Mouse (Mus musculus) myocyte (in vitro differentiated cells): ENCODE data around the gene Lmo3. TPM values are rescaled to one million over a fixed set of nuclear protein-coding genes. Genes with fewer than 3 reads are reported as not detected.

Experiments
- H3K27me3 ChIP-seq: one replicate; pipeline ENCODE4 v1.6.1; 2011; ENCODE audit not compliant: control insufficient read depth, insufficient read depth, insufficient read length
- H3K36me3 ChIP-seq: one replicate; pipeline ENCODE4 v1.6.1; 2011; ENCODE audit not compliant: control insufficient read depth, insufficient read depth
- H3K4me2 ChIP-seq: one replicate; pipeline ENCODE4 v1.6.1; 2011; ENCODE audit warnings: low read depth, control low read depth
- H3K4me3 ChIP-seq: one replicate; pipeline ENCODE4 v1.5.1; 2011; ENCODE audit warnings: mild to moderate bottlenecking, control low read depth, moderate library complexity
- H3K79me2 ChIP-seq: one replicate; pipeline ENCODE4 v1.6.1; 2011; ENCODE audit not compliant: control insufficient read depth, insufficient read depth
- H3ac ChIP-seq: one replicate; pipeline ENCODE4 v1.6.1; 2011; ENCODE audit not compliant: control insufficient read depth, insufficient read length
- CEBPB ChIP-seq: IDR thresholded peaks from 2 replicates; pipeline ENCODE4 v1.6.1; 2011; ENCODE audit warnings: mild to moderate bottlenecking, moderate library complexity; ENCODE audit not compliant: poor library complexity, insufficient read depth, severe bottlenecking
- E2F4 ChIP-seq: IDR thresholded peaks from one replicate; pipeline ENCODE4 v1.6.1; 2011; ENCODE audit warnings: mild to moderate bottlenecking, control low read depth, moderate library complexity; ENCODE audit not compliant: insufficient read depth
- MAX ChIP-seq: IDR thresholded peaks from one replicate; pipeline ENCODE4 v1.6.1; 2011; ENCODE audit warnings: low read depth, mild to moderate bottlenecking, control low read depth
- MYOD1 ChIP-seq, 3 experiments: IDR thresholded peaks; one replicate each; pipeline ENCODE4 v1.6.1; 2011; ENCODE audit warnings: control low read depth in 2 of 3, low read depth in 2 of 3, mild to moderate bottlenecking in 2 of 3, moderate library complexity in 1 of 3; ENCODE audit not compliant: insufficient read length in 2 of 3, control insufficient read depth in 1 of 3
- MYOG ChIP-seq, 3 experiments: IDR thresholded peaks; one replicate each; pipeline ENCODE4 v1.6.1; 2011; ENCODE audit warnings: control low read depth in 2 of 3, low read depth in 2 of 3, mild to moderate bottlenecking in 2 of 3; ENCODE audit not compliant: insufficient read length in 2 of 3, control insufficient read depth in 1 of 3, insufficient read depth in 1 of 3
- POLR2A ChIP-seq: IDR thresholded peaks from one replicate; pipeline ENCODE4 v1.6.1; 2011; ENCODE audit warnings: low read depth, mild to moderate bottlenecking, control low read depth, moderate library complexity; ENCODE audit not compliant: insufficient read length
- POLR2AphosphoS2 ChIP-seq: IDR thresholded peaks from one replicate; pipeline ENCODE4 v1.6.1; 2011; ENCODE audit warnings: low read depth, control low read depth; ENCODE audit not compliant: insufficient read length
- REST ChIP-seq: IDR thresholded peaks from one replicate; pipeline ENCODE4 v1.6.1; 2011; ENCODE audit warnings: mild to moderate bottlenecking, control low read depth, moderate library complexity; ENCODE audit not compliant: insufficient read depth, insufficient read length
- SRF ChIP-seq: IDR thresholded peaks from one replicate; pipeline ENCODE4 v1.6.1; 2011; ENCODE audit warnings: low read depth; ENCODE audit not compliant: control insufficient read depth, insufficient read length
- TCF12 ChIP-seq: IDR thresholded peaks from one replicate; pipeline ENCODE4 v1.6.1; 2011; ENCODE audit warnings: mild to moderate bottlenecking, control low read depth; ENCODE audit not compliant: poor library complexity, insufficient read depth, severe bottlenecking
- TCF3 ChIP-seq: IDR thresholded peaks from one replicate; pipeline ENCODE4 v1.6.1; 2011; ENCODE audit warnings: low read depth, control low read depth; ENCODE audit not compliant: insufficient read length
- USF1 ChIP-seq: IDR thresholded peaks from one replicate; pipeline ENCODE4 v1.6.1; 2011; ENCODE audit warnings: low read depth, mild to moderate bottlenecking, control low read depth, moderate library complexity
- polyA plus RNA-seq: library from polyadenylated mRNA; unstranded; fragments of >200 nt; fragmentation: generic; extraction: Trizol; gene quantifications from one replicate; pipeline ENCODE4 v1.2.1, GENCODE M21; 2012; ENCODE audit warnings: missing spikeins

The Lmo3 gene
- polyA plus RNA-seq, 1 experiment = not detected

- Histone ChIP-seq H3K4me2 (no peak overlapping the region), H3K4me3 (no peak overlapping the region), H3K79me2 (no peaks in the 10 kb centered on the region), H3ac (no peak overlapping the region), H3K36me3 (no peaks in the 10 kb centered on the region), H3K27me3 (no peaks in the 10 kb centered on the region)
- TF ChIP-seq MYOG (IDR thresholded peaks at IDR 0.05; ENCODE audit: control insufficient read depth in 1 of 3, insufficient read depth in 1 of 3, insufficient read length in 2 of 3, low read depth in 2 of 3) (no peak), TCF12 (no peak), REST (no peak), E2F4 (no peak), CEBPB (no peak), MYOD1 (IDR thresholded peaks at IDR 0.05; ENCODE audit: control insufficient read depth in 1 of 3, insufficient read length in 2 of 3, low read depth in 2 of 3) (no peak)
These were observed 137.2 kb downstream of the Lmo3 start for GRCm38 (mm10) chr6:138444515-138445048.

DNA sequence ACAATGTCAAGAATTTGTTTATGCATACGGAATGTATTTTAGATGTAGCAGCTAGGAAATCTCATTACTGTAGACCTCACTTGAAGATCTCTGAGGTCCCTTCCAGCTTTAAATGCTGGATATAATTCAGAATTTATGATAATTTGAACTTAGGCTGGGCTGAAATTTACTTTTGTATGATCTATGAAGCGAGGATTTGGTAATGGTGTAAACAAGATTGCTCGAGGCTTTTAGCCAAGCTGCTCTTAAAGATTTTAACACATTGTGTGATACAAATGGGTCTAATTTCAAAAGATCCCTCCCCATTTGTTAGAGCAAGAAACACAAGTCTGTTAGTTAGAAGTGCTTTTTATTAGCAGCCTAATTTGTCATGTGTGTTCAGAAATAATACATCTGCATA lies 144.4 kb downstream of the Lmo3 start:
- Histone ChIP-seq H3K27me3 (no peaks in the 10 kb centered on the region), H3K36me3 (no peaks in the 10 kb centered on the region), H3K4me2 (no peak overlapping the region), H3K4me3 (no peak overlapping the region), H3K79me2 (no peaks in the 10 kb centered on the region), H3ac (no peak overlapping the region)
- TF ChIP-seq CEBPB (no peak), TCF3 (no peak), POLR2A (no peak), SRF (no peak), MYOG (IDR thresholded peaks at IDR 0.05; ENCODE audit: control insufficient read depth in 1 of 3, insufficient read depth in 1 of 3, insufficient read length in 2 of 3, low read depth in 2 of 3) (no peak), USF1 (no peak), MYOD1 (IDR thresholded peaks at IDR 0.05; ENCODE audit: control insufficient read depth in 1 of 3, insufficient read length in 2 of 3, low read depth in 2 of 3) (no peak), E2F4 (no peak)

GRCm38 (mm10) chr6:138436813-138437212 lies 145.0 kb downstream of the Lmo3 start:
- TF ChIP-seq POLR2AphosphoS2 = no peak
- TF ChIP-seq SRF = no peak
- TF ChIP-seq POLR2A = no peak
- no peak for TF ChIP-seq MYOD1 (IDR thresholded peaks at IDR 0.05; ENCODE audit: control insufficient read depth in 1 of 3, insufficient read length in 2 of 3, low read depth in 2 of 3)
- H3ac ChIP-seq = no peak overlapping the region
- no peaks in the 10 kb centered on the region for H3K36me3 ChIP-seq
- H3K4me3 ChIP-seq = no peak overlapping the region
- H3K79me2 ChIP-seq = no peaks in the 10 kb centered on the region
- no peak overlapping the region for H3K4me2 ChIP-seq
- no peaks in the 10 kb centered on the region for H3K27me3 ChIP-seq

DNA sequence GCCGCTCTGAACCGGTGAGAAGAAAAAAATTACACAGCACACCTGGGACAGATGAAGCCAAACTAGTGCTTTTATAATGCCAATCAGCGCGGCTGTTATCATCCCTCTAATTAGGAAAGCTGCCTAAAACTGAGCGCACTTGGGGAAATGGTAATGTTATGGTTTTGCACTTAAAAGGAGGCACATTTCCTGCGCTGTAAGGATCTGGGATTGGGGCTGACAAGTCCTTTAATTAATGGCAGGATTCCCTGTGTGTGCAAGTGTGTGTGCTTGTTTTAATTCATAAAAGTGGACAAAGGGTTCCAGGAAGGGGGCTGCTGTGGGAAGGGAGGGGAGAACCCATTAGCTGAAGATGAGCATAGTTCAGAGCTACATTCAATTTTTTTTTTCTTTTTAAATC lies 154.4 kb downstream of the Lmo3 start:
- no peaks in the 10 kb centered on the region for H3K27me3 ChIP-seq
- TF ChIP-seq USF1 (no peak), TCF12 (no peak)
- H3ac ChIP-seq = no peak overlapping the region
- no peaks in the 10 kb centered on the region for H3K79me2 ChIP-seq
- no peak overlapping the region for H3K4me3 ChIP-seq
- H3K36me3 ChIP-seq = no peaks in the 10 kb centered on the region
- no peak overlapping the region for H3K4me2 ChIP-seq

DNA sequence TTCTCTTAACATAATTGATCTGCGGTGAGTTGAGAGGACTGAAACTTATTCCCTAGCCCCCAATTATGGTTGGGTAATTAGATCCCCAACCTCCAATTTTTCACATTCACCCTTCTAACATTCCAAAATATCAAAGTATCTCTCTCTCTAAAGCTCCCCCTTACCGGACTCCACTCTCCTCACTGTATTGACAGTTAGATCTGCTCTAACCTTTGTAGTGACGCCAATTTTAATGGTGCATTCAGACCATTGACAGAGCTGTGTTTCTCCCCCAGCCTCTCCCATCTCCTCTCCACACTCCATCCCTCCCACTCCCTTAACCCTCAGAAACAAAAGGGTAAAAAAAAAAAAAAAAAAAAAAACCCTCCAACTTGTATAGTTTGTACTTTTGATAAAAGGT lies 154.9 kb downstream of the Lmo3 start:
- Histone ChIP-seq H3K4me2 (no peak overlapping the region), H3ac (no peak overlapping the region), H3K79me2 (no peaks in the 10 kb centered on the region), H3K36me3 (no peaks in the 10 kb centered on the region), H3K27me3 (no peaks in the 10 kb centered on the region), H3K4me3 (no peak overlapping the region)
- TF ChIP-seq E2F4 = no peak
- no peak for TF ChIP-seq USF1
- TF ChIP-seq MYOD1 (IDR thresholded peaks at IDR 0.05; ENCODE audit: control insufficient read depth in 1 of 3, insufficient read length in 2 of 3, low read depth in 2 of 3) = no peak
- TF ChIP-seq MAX = no peak
- TF ChIP-seq MYOG (IDR thresholded peaks at IDR 0.05; ENCODE audit: control insufficient read depth in 1 of 3, insufficient read depth in 1 of 3, insufficient read length in 2 of 3, low read depth in 2 of 3) = no peak
- no peak for TF ChIP-seq SRF
- TF ChIP-seq POLR2A = no peak
- no peak for TF ChIP-seq TCF3
